Mouse (Mus musculus): ENCODE results near the gene Ncapd2. TPM values are rescaled to one million over a fixed set of nuclear protein-coding genes. Genes with fewer than 3 reads are reported as not detected.

The Ncapd2 gene
- polyA plus RNA-seq, 1 experiment from 2014 or later: 142 TPM

- Histone ChIP-seq H3K36me3 (no peaks in the 10 kb centered on the region), H3K27me3 (no peaks in the 10 kb centered on the region), H3K9me3 (replicated peaks) (no peaks in the 10 kb centered on the region), H3K27ac (no peak overlapping the region), H3K4me1 (peaks cover 18% of the 10 kb centered on the region), H3K4me3 (no peak overlapping the region), H3K4me2 (replicated peaks) (no peak overlapping the region), H3K9ac (peak overlapping the region; percentile 14; the same call in 1 of the 2 replicates)
- no peak for ATAC-seq (ENCODE audit: low FRiP score)
- 68% methylated on average over 9 of the region's 9 CpGs for WGBS
Measured at GRCm38 (mm10) chr6:125230571-125230970, 39.1 kb upstream of the Ncapd2 start.

DNA sequence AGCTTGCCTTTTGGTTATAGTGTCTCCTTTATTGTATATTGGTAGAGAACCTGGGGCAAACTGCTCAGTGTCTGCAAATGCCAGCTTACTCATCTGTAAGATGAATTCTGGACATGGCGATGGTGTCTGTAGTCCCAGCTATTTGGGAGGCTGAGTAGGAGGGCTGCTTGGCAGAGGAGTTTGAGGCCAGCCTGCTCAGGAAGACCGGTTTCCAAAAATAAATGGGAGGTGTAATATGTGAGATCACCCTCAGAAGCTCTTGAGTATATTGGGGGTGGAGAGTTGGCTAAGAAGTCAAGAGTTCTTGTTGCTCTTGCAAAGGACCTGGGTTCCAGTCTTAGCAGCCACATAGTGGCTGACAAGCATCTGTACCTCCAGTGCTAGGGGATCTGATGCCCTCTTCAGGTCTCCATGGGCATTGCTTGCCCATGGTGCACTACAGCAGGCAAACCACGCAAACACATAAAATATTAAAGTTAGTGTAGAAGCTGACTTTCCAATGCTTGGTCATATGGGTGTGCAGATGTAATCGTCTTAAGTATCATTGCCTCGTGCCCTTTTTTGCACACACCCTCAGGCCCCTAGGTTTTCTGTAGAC lies 34.1 kb upstream of the Ncapd2 start:
- Histone ChIP-seq H3K4me1 (peaks cover 2% of the 10 kb centered on the region), H3K9me3 (replicated peaks) (no peaks in the 10 kb centered on the region), H3K9ac (no peak overlapping the region), H3K4me2 (replicated peaks) (no peak overlapping the region), H3K4me3 (no peak overlapping the region), H3K36me3 (no peaks in the 10 kb centered on the region; the same call in 1 of the 2 replicates), H3K27ac (no peak overlapping the region), H3K27me3 (no peaks in the 10 kb centered on the region)
- no peak for ATAC-seq (ENCODE audit: low FRiP score)
- 83% methylated on average over 5 of the region's 5 CpGs for WGBS

DNA sequence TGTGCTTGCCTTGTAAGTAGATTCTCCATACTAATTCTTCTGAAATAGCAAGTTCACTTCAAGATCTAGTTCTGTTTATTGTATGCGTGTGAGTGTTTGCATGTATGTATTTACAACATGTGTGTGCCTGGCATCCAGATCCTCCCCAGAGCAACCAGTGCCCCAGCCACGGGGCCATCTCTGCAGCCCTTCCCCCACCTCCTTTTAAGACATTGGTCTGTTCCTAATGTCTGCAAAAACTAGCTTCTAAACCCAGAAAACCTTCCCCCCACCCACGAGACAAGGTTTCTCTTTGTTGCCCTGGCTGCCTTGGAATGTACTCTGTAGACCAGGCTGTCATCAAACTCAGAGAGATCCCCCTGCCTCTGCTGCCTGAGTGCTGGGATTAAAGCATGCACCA lies 31.1 kb upstream of the Ncapd2 start:
- 78% methylated on average over 3 of the region's 3 CpGs for WGBS
- Histone ChIP-seq H3K36me3 (no peaks in the 10 kb centered on the region; the same call in 1 of the 2 replicates), H3K9ac (no peak overlapping the region), H3K27me3 (no peaks in the 10 kb centered on the region), H3K4me2 (replicated peaks) (no peak overlapping the region), H3K4me1 (no peaks in the 10 kb centered on the region), H3K9me3 (replicated peaks) (no peaks in the 10 kb centered on the region), H3K4me3 (no peak overlapping the region), H3K27ac (no peak overlapping the region)
- no peak for ATAC-seq (ENCODE audit: low FRiP score)

- H3K4me2 ChIP-seq (replicated peaks): no peak overlapping the region
- no peaks in the 10 kb centered on the region for H3K9me3 ChIP-seq (replicated peaks)
- ATAC-seq (ENCODE audit: low FRiP score): no peak
- no peak overlapping the region for H3K27ac ChIP-seq
- H3K27me3 ChIP-seq: peaks cover under 1% of the 10 kb centered on the region; the same call in 1 of the 2 replicates
- H3K9ac ChIP-seq: no peak overlapping the region
- H3K4me3 ChIP-seq: no peak overlapping the region
- WGBS: 80% methylated on average over 2 of the region's 2 CpGs
- H3K36me3 ChIP-seq: no peaks in the 10 kb centered on the region; the same call in 1 of the 2 replicates
- H3K4me1 ChIP-seq: no peaks in the 10 kb centered on the region
Measured at GRCm38 (mm10) chr6:125222146-125222545, 30.6 kb upstream of the Ncapd2 start.

DNA sequence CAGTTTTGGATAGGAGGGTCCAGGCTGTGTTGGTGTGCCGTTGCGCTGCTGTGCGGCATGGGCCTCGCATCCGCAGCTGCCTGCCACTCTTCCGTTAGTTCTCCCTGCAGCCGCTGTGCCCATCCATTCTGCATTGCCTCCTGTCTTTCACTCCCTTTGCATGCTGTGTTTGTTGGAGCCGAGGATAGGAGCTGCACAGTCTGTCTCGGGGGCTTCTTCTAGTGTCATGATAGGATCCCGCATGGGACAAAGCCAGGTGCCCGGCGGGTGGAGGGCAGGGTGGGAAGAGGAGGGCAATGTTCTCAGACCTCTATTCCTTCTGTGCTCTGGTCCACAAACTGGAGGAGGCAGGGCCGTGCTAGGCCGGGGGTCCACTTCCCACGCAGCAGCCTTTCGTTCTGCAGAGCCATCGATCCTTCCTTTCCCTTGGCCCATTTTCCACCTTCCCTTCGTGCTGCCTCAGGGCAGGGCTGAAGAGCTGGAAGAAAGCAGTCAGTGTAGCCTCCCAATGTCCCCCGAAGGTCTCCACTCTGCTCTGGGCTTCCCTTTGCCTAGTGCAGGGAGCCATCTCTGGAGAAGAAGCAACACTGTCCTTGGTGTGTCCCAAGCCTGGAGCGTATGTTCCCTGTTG lies 29.7 kb upstream of the Ncapd2 start:
- Histone ChIP-seq H3K4me2 (replicated peaks) (no peak overlapping the region), H3K4me1 (peaks cover 3% of the 10 kb centered on the region; the same call in 1 of the 2 replicates), H3K4me3 (no peak overlapping the region), H3K27ac (no peak overlapping the region), H3K36me3 (no peaks in the 10 kb centered on the region; the same call in 1 of the 2 replicates), H3K27me3 (peaks cover 8% of the 10 kb centered on the region), H3K9ac (no peak overlapping the region), H3K9me3 (replicated peaks) (no peaks in the 10 kb centered on the region)
- 90% methylated on average over 20 of the region's 20 CpGs for WGBS
- no peak for ATAC-seq (ENCODE audit: low FRiP score)

DNA sequence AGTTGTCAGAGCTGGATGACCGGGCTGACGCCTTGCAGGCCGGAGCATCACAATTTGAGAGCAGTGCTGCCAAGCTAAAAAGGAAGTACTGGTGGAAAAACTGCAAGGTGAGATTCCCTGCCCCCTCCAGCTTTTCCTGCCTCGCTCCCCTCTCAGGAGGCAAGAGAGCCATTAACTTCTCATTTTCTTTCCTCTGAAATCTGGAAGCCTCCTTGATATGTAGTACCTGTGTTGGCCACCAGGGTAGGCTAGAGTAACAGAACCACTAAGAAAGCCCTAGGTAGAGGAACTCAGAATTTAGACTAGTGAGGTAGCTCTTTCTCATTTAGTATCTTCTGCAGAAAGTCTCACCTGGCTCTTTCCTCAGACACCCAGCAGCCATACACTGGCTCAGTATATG lies 27.5 kb upstream of the Ncapd2 start:
- WGBS: 83% methylated on average over 4 of the region's 4 CpGs
- no peak overlapping the region for H3K4me2 ChIP-seq (replicated peaks)

GRCm38 (mm10) chr6:125217899-125218298 lies 26.4 kb upstream of the Ncapd2 start:
- Histone ChIP-seq H3K4me3 (no peak overlapping the region), H3K36me3 (no peaks in the 10 kb centered on the region), H3K27ac (no peak overlapping the region), H3K9ac (no peak overlapping the region), H3K9me3 (replicated peaks) (no peaks in the 10 kb centered on the region), H3K4me2 (replicated peaks) (no peak overlapping the region), H3K27me3 (peaks cover 16% of the 10 kb centered on the region), H3K4me1 (peaks cover 7% of the 10 kb centered on the region; the same call in 1 of the 2 replicates)
- ATAC-seq (ENCODE audit: low FRiP score): no peak
- WGBS: 92% methylated on average over 11 of the region's 11 CpGs

More for the DNA sequence above, 27.5 kb upstream of the Ncapd2 start:
- H3K9me3 ChIP-seq (replicated peaks): no peaks in the 10 kb centered on the region
- no peak overlapping the region for H3K4me3 ChIP-seq
- H3K27me3 ChIP-seq: peaks cover 8% of the 10 kb centered on the region
- no peak overlapping the region for H3K9ac ChIP-seq
- H3K4me1 ChIP-seq: peaks cover 7% of the 10 kb centered on the region; the same call in 1 of the 2 replicates
- H3K36me3 ChIP-seq: no peaks in the 10 kb centered on the region
- ATAC-seq (ENCODE audit: low FRiP score): no peak
- H3K27ac ChIP-seq: no peak overlapping the region

GRCm38 (mm10) chr6:125216898-125217297 lies 25.4 kb upstream of the Ncapd2 start:
- Histone ChIP-seq H3K9ac (no peak overlapping the region), H3K9me3 (replicated peaks) (no peaks in the 10 kb centered on the region), H3K4me1 (peaks cover 7% of the 10 kb centered on the region; the same call in 1 of the 2 replicates), H3K4me3 (no peak overlapping the region), H3K36me3 (no peaks in the 10 kb centered on the region), H3K27me3 (peaks cover 25% of the 10 kb centered on the region), H3K4me2 (replicated peaks) (no peak overlapping the region), H3K27ac (no peak overlapping the region)
- no peak for ATAC-seq (ENCODE audit: low FRiP score)
- WGBS: 88% methylated on average over 2 of the region's 2 CpGs

GRCm38 (mm10) chr6:125215148-125215954 lies 23.9 kb upstream of the Ncapd2 start, which contains the start of gene Vamp1:
Vamp1 (plus strand) TSS chr6:125215551.
- Histone ChIP-seq H3K4me3 (peak within 1 kb of the TSS; percentile 50), H3K9ac (peak within 1 kb of the TSS; percentile 70), H3K36me3 (no peaks in the 10 kb centered on the region), H3K27ac (peak within 1 kb of the TSS; percentile 64), H3K9me3 (replicated peaks) (no peaks in the 10 kb centered on the region), H3K27me3 (peaks cover 25% of the 10 kb centered on the region), H3K4me1 (peaks cover 7% of the 10 kb centered on the region; the same call in 1 of the 2 replicates), H3K4me2 (replicated peaks) (peak within 1 kb of the TSS; percentile 79)
- WGBS: under 1% methylated on average over 48 of the region's 48 CpGs
- ATAC-seq (ENCODE audit: low FRiP score): peak; percentile 97

DNA sequence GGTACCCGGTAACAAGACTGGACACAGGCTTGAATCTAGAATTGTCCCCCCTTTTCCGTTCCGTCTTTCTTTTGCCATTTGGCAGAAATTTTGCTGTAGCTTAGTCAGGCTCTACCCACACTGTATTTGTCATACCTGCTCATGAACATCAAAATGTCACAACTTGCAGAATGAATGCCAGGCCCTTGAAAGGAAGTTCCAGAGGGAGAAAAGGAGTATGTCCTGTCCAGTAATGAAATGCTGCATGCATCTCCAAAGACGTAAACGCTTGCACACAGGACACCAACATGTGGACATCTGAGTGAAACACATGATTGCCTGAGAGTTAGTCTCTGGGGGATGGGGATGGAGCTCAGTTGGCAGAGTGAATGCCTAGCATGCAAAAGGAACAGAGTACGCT lies 22.2 kb upstream of the Ncapd2 start:
- Histone ChIP-seq H3K4me2 (replicated peaks) (no peak overlapping the region), H3K27me3 (peaks cover 25% of the 10 kb centered on the region), H3K36me3 (no peaks in the 10 kb centered on the region), H3K4me3 (no peak overlapping the region), H3K9ac (no peak overlapping the region), H3K9me3 (replicated peaks) (no peaks in the 10 kb centered on the region), H3K4me1 (peaks cover 7% of the 10 kb centered on the region; the same call in 1 of the 2 replicates), H3K27ac (no peak overlapping the region)
- ATAC-seq (ENCODE audit: low FRiP score): no peak
- 77% methylated on average over 6 of the region's 6 CpGs for WGBS

DNA sequence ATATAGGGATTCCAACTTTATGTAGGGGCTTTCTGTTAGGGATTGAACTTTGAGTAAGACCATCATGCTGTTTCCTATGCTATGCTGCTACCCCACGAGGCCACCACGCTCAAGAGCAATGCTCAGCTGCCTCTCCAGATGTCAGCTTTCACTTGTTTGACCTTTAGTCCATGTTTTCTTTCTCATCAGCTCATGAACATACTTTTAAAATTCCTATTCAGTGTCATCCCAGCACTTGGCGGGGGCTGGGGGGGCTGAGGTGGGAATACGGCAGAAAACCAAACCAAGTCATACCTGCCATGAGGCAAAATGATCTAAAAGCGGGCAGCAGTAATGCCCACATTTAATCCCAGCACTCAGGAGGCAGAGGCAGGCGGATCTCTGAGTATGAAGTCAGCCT lies 21.6 kb upstream of the Ncapd2 start:
- no peak for ATAC-seq (ENCODE audit: low FRiP score)
- 71% methylated on average over 6 of the region's 6 CpGs for WGBS
- Histone ChIP-seq H3K4me3 (no peak overlapping the region), H3K9me3 (replicated peaks) (no peaks in the 10 kb centered on the region), H3K27ac (no peak overlapping the region), H3K9ac (no peak overlapping the region), H3K36me3 (no peaks in the 10 kb centered on the region), H3K27me3 (peaks cover 25% of the 10 kb centered on the region), H3K4me1 (peaks cover 7% of the 10 kb centered on the region; the same call in 1 of the 2 replicates), H3K4me2 (replicated peaks) (no peak overlapping the region)

- WGBS: 56% methylated on average over 2 of the region's 2 CpGs
- H3K4me2 ChIP-seq (replicated peaks): no peak overlapping the region
Measured at GRCm38 (mm10) chr6:125212621-125213020, 21.1 kb upstream of the Ncapd2 start.

More at GRCm38 (mm10) chr6:125212621-125213020, 21.1 kb upstream of the Ncapd2 start:
- no peaks in the 10 kb centered on the region for H3K36me3 ChIP-seq
- no peak overlapping the region for H3K9ac ChIP-seq
- no peak overlapping the region for H3K4me3 ChIP-seq
- H3K27ac ChIP-seq: no peak overlapping the region
- H3K27me3 ChIP-seq: peaks cover 25% of the 10 kb centered on the region
- peaks cover 7% of the 10 kb centered on the region; the same call in 1 of the 2 replicates for H3K4me1 ChIP-seq
- H3K9me3 ChIP-seq (replicated peaks): no peaks in the 10 kb centered on the region
- no peak for ATAC-seq (ENCODE audit: low FRiP score)

Data from hindbrain, embryonic 12.5 days (tissue).